Mouse (Mus musculus) lung, embryonic 14.5 days (tissue): ENCODE measurements around the gene Lactb. TPM values are rescaled to one million over a fixed set of nuclear protein-coding genes. Genes with fewer than 3 reads are reported as not detected.
A peak's percentile ranks its signal among the peaks of the same experiment; 100 is the strongest.

Source experiments
- ATAC-seq: fragments of 200-750 bp; cut with Nextera tagmentation; 2 replicates; pipeline ENCODE4 v1.8.0; 2017; ENCODE audit warnings: mild to moderate bottlenecking, moderate TSS enrichment, moderate library complexity; ENCODE audit not compliant: insufficient read depth
- DNase-seq: peaks from one replicate; pipeline ENCODE4 v3.0.0-alpha.2; 2015
- H3K27ac ChIP-seq: fragments of 300-500 bp; sonication (generic); 2 replicates; pipeline ENCODE4 v1.5.1; 2014; ENCODE audit warnings: low read depth, mild to moderate bottlenecking, moderate library complexity
- H3K27me3 ChIP-seq: fragments of 300-500 bp; sonication (generic); 2 replicates; pipeline ENCODE4 v1.6.1; 2014; ENCODE audit warnings: low read length, control low read depth; ENCODE audit not compliant: insufficient read depth
- H3K36me3 ChIP-seq: fragments of 300-500 bp; sonication (generic); 2 replicates; pipeline ENCODE4 v1.6.1; 2014; ENCODE audit warnings: control low read depth; ENCODE audit not compliant: insufficient read depth
- H3K4me1 ChIP-seq: fragments of 300-500 bp; sonication (generic); 2 replicates; pipeline ENCODE4 v1.6.1; 2014; ENCODE audit warnings: antibody characterized with exemption, control low read depth; ENCODE audit not compliant: insufficient read depth
- H3K4me2 ChIP-seq: fragments of 300-500 bp; sonication (generic); 2 replicates; pipeline ENCODE4 v1.6.1; 2014; ENCODE audit warnings: mild to moderate bottlenecking
- H3K4me3 ChIP-seq: fragments of 300-500 bp; sonication (generic); 2 replicates; pipeline ENCODE4 v1.5.1; 2014; ENCODE audit warnings: low read depth, low read length
- H3K9ac ChIP-seq: fragments of 300-500 bp; sonication (generic); 2 replicates; pipeline ENCODE4 v1.6.1; 2014
- H3K9me3 ChIP-seq: fragments of 300-500 bp; sonication (generic); 2 replicates; pipeline ENCODE4 v1.6.1; 2016; ENCODE audit warnings: low read depth, low read length, control low read depth
- CTCF ChIP-seq: IDR thresholded peaks from 2 replicates; pipeline ENCODE4 v1.5.1; 2016; ENCODE audit warnings: antibody characterized with exemption, low read depth
- WGBS: fragments of 180-500 bp; shearing (Covaris S2); extraction: QIAGEN DNeasy Blood & Tissue Kit; methylation state at CpG from one replicate; pipeline ENCODE4 v1.1.7; 2014; 5-methylcytosine and 5-hydroxymethylcytosine counted together
- polyA plus RNA-seq: library from polyadenylated mRNA; unstranded; fragments of >200 nt; fragmentation: Nextera tagmentation; extraction: Ambion mirVana; gene quantifications from 2 replicates; pipeline ENCODE4 v1.2.1, GENCODE M21; 2014

Gene Lactb
- polyA plus RNA-seq, 1 experiment from 2014 or later = 8.7 TPM

DNA sequence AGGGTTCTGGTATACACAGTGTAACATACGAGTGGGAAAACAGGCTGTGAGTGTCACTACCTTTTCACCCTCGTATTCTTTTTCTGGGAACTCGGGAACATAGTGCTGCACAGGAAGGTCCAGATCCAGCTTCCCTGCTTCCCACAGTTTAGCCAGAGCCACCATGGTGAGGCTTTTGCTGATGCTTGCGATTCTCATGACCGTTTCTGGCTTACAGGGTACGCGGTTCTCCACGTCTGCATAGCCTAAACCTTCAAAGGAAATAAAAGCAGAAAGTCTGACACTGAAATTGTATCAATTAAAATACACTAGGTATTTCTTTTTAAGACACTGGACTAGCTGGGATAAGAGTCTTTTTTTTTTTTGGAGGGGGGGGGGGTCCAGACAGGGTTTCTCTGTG is 4.2 kb downstream of the Lactb start:
- no peak overlapping the region for H3K9ac ChIP-seq
- no peak overlapping the region for H3K4me3 ChIP-seq
- no peak overlapping the region for H3K4me2 ChIP-seq
- H3K36me3 ChIP-seq = peaks cover 13% of the 10 kb centered on the region; the same call in 1 of the 2 replicates
- no peaks in the 10 kb centered on the region for H3K9me3 ChIP-seq
- WGBS = 81% methylated on average over 8 of the region's 8 CpGs
- ATAC-seq (no peak), DNase-seq (no peak)
- no peaks in the 10 kb centered on the region for H3K27me3 ChIP-seq
- no peaks in the 10 kb centered on the region for H3K4me1 ChIP-seq
- H3K27ac ChIP-seq = no peak overlapping the region
- TF ChIP-seq CTCF = no peak

DNA sequence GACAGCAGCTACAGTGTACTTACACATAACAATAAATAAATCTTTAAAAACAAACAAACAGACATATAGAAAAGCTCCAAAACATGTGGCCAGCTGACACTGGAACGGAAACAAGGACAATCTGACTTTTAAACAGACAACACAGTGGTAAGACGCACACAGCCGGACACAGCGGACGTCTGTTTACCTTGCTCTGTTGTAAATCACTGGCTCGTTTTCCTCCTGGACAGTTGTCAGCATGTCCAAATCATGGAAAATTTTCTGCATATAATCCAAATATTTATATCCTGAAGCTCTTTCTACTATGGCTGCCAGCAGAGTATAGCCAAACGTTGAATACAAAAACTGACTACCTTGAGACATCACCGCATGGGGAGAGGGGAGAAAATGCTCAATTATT is 7.8 kb downstream of the Lactb start:
- 52% methylated on average over 8 of the region's 8 CpGs for WGBS
- DNase-seq = peak; percentile 39

DNA sequence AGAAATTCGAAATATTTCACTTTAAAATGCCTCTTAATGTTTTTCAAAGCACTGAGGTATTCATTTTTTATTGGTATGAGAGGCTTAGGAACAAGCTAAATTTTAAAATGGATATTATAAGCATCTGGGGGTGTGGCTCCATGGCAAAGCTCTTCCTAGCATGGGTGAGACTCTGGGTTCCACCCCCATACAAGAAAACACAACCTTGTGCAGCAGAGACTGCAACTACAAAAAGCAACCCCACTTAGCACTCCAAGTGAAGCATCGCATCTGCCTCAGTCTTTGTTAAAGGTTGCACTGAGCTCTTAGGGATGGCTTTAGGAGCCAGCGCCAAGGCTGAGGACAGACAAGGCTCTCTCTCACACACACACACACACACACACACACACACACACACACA is 13.8 kb downstream of the Lactb start:
- Histone ChIP-seq H3K4me2 (no peak overlapping the region), H3K9me3 (no peaks in the 10 kb centered on the region), H3K27me3 (no peaks in the 10 kb centered on the region), H3K9ac (no peak overlapping the region), H3K27ac (no peak overlapping the region), H3K36me3 (no peaks in the 10 kb centered on the region), H3K4me1 (no peaks in the 10 kb centered on the region), H3K4me3 (no peak overlapping the region)
- WGBS = 66% methylated on average over 3 of the region's 3 CpGs
- no peak for TF ChIP-seq CTCF
- DNase-seq (no peak), ATAC-seq (no peak)

More for the DNA sequence above, 7.8 kb downstream of the Lactb start:
- no peak for TF ChIP-seq CTCF
- H3K4me1 ChIP-seq = no peaks in the 10 kb centered on the region
- H3K9ac ChIP-seq = no peak overlapping the region
- ATAC-seq = no peak
- no peak overlapping the region for H3K4me3 ChIP-seq
- no peak overlapping the region for H3K27ac ChIP-seq
- H3K4me2 ChIP-seq = no peak overlapping the region
- no peaks in the 10 kb centered on the region for H3K27me3 ChIP-seq
- H3K9me3 ChIP-seq = no peaks in the 10 kb centered on the region
- peaks cover 13% of the 10 kb centered on the region; the same call in 1 of the 2 replicates for H3K36me3 ChIP-seq

- Histone ChIP-seq H3K27ac (no peak overlapping the region), H3K9ac (no peak overlapping the region), H3K27me3 (no peaks in the 10 kb centered on the region), H3K4me1 (no peaks in the 10 kb centered on the region), H3K36me3 (0 out of 2 replicates have a peak, but pooled peaks cover 3% of the 10 kb centered on the region), H3K4me3 (no peak overlapping the region), H3K9me3 (no peaks in the 10 kb centered on the region), H3K4me2 (no peak overlapping the region)
- no peak for TF ChIP-seq CTCF
- ATAC-seq (no peak), DNase-seq (no peak)
- 91% methylated on average over 3 of the region's 3 CpGs for WGBS
Observed at GRCm38 (mm10) chr9:66957451-66957850, 17.8 kb downstream of the Lactb start.

DNA sequence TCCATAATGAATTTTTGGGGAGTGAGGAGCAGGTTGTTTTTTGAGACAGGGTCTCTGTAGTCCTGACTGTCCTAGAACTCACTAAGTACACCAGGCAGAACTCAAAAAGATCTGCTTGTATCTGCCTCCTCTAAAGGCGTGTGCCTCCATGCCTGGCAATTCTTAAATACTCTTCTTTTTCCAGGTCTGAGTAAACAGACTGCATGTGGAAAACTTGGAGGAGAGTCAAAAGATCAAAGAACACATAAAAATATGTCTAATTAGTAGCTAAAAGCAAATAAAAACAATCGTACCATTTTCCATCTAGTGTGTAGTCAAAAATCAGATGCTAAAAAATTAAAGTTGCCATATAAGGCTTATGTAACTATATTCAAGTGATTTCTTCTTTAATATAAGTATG is 22.4 kb downstream of the Lactb start:
- WGBS = 77% methylated on average over 2 of the region's 2 CpGs
- Histone ChIP-seq H3K9me3 (no peaks in the 10 kb centered on the region), H3K4me1 (no peaks in the 10 kb centered on the region), H3K4me2 (no peak overlapping the region), H3K4me3 (no peak overlapping the region), H3K36me3 (peaks cover 14% of the 10 kb centered on the region), H3K27ac (no peak overlapping the region), H3K9ac (no peak overlapping the region), H3K27me3 (no peaks in the 10 kb centered on the region)
- DNase-seq (no peak), ATAC-seq (no peak)
- TF ChIP-seq CTCF = no peak

DNA sequence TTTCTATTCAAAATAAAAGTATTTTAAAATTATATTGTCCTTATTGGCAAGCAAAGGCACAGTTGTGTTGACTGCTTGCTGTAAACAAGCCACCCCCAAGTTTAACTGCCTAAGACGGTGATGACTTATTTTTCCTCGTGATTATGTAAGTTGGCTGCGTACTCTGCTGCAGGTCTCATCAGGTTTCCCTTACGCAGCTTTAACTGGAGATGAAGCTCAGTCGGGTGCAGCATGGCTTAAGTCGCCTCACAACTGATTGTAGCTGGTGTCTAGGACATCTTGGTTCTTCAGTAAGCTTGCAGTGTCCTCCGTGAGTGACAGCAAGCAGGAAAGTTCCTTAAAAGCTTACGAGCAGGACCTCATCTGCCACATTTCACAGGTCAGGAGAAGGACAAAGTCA is 23.0 kb downstream of the Lactb start:
- no peak for TF ChIP-seq CTCF
- H3K4me3 ChIP-seq = no peak overlapping the region
- H3K27ac ChIP-seq = no peak overlapping the region
- no peak overlapping the region for H3K9ac ChIP-seq
- peaks cover 19% of the 10 kb centered on the region for H3K36me3 ChIP-seq
- no peaks in the 10 kb centered on the region for H3K27me3 ChIP-seq
- H3K4me2 ChIP-seq = no peak overlapping the region
- ATAC-seq (no peak), DNase-seq (no peak)
- WGBS = 66% methylated on average over 8 of the region's 8 CpGs
- H3K4me1 ChIP-seq = no peaks in the 10 kb centered on the region
- no peaks in the 10 kb centered on the region for H3K9me3 ChIP-seq

GRCm38 (mm10) chr9:66948536-66948935 is 26.7 kb downstream of the Lactb start:
- Histone ChIP-seq H3K27me3 (no peaks in the 10 kb centered on the region), H3K9ac (no peak overlapping the region), H3K27ac (no peak overlapping the region), H3K4me3 (no peak overlapping the region), H3K4me2 (no peak overlapping the region), H3K36me3 (peaks cover 17% of the 10 kb centered on the region), H3K9me3 (no peaks in the 10 kb centered on the region), H3K4me1 (peaks cover 6% of the 10 kb centered on the region)
- DNase-seq (no peak), ATAC-seq (no peak)
- 94% methylated on average over 2 of the region's 2 CpGs for WGBS
- no peak for TF ChIP-seq CTCF
